Mouse (Mus musculus) lung, postnatal 36 days (tissue): ENCODE data around the gene Fut8.

ENCODE experiments used
- DNase-seq: peaks from one replicate; pipeline ENCODE4 v3.0.0; 2022; ENCODE audit warnings: mixed read lengths

Gene Fut8

DNA sequence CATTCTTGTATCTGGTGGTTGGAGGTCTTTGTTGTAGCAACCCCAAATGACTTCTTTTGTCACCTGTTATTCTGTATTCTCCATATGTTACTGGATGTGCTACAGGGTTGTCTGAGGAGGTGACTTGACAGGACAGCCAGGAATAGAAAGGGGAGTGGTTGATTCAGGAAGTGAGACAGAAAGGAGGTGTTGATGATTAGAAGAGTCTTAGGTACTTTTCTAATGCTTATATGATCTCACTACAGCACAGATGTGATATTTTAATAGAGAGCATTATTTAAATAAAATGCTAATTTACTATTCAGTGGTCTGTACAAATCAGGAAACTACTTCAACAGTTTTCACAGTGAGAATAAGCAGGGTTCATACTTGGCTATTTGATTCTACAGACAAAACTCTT lies 71.6 kb downstream of the Fut8 start:
- no peak for DNase-seq

DNA sequence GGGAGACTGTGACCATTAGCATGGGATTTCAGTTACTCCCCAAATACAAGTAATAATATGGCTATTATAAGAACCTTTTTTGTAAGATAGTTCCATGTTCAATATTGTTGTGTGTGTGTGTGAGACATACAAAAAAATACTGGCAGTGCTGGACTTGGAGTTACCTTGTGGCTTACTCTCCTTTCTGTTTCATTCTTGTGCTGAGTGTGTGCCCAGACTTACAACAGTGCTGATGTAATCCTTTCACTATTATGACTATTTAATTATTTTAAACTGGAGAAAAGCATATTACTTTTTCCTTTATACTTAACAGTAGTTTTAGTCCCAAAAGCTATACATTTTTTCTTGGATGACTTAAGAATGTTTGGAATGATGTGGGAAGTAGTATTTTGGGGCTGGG lies 75.6 kb downstream of the Fut8 start:
- no peak for DNase-seq

DNA sequence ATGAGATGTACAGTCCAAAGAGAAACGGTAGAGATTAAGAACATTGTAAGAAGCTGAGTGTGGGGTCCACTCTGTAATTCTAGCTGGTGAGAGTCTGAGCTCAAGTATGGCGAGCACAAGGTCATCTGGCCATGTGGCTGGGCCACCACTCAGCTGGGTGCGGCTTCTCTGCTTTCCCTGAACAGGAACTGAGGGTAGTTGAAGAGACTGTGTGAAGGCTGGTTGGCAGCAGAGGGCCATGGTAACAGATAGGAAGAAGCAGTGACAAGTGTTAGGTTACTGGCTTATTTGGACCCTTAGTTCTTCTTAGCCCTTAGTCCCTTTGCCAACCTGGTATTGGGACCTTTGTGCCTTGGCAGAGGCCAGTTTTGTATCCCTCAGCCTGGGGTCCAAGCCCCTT lies 86.2 kb downstream of the Fut8 start:
- DNase-seq: no peak

DNA sequence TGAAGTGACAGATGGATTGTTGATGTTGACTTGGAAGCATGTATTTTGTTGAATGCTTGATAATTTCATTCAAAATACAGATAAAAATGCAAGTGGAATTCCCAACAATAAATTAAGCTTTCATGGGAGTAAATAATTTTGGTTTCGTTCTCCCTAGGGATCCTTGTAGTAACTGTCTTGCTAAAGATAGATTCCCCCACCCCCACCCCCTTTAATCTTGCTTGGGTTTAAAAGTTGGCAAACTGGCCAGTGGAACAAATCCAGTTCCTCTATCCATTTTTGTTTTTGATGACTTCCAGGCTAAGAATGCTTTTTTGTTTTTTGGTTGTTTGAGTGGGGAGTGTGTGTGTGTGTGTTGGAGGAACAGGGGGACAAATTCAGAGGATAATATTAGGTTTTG lies 108.6 kb downstream of the Fut8 start:
- peak; percentile 17 for DNase-seq

- DNase-seq: no peak
Observed at GRCm38 (mm10) chr12:77349543-77349942, 111.6 kb downstream of the Fut8 start.

GRCm38 (mm10) chr12:77415720-77416119 lies 177.8 kb downstream of the Fut8 start:
- DNase-seq: no peak

- no peak for DNase-seq
Observed at GRCm38 (mm10) chr12:77421667-77422393, 183.9 kb downstream of the Fut8 start.

DNA sequence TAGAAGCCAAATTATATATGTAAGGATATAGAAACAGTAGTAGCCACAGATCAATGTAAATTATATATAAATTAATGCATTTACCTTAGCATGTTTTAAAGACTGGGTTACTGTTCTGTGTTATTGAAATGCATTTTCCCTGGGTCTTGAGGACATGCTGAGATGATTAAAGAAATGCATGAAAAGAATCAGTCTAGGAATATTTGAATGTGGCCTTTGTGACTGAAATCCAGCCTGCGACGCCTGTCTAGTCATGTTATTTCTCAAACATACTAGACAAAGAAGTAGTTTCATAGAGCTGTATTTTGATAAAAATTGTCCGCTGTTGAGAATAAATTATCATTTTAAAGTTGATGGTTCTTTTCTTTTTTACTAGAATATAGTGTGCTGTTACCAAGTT lies 188.2 kb downstream of the Fut8 start:
- DNase-seq: no peak

DNA sequence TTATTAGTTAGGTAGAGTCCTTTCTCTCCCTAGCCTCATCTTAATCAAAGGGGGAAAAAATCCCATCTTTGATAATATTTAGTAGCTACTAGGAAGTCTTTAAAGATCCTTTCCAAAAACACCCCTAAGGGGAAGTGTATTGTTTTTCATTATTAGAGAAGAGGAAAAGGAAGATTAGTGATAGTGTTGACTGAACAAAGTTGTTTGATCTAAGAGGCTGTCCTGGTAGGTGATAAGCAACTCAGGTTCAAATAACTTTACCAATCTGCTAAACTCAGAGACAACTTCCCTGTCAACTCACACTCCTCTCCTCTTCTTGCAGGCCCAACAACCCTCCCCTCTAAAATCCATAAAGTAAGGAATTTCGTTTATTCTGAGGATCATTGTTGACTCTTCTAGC lies 190.2 kb downstream of the Fut8 start:
- no peak for DNase-seq

DNA sequence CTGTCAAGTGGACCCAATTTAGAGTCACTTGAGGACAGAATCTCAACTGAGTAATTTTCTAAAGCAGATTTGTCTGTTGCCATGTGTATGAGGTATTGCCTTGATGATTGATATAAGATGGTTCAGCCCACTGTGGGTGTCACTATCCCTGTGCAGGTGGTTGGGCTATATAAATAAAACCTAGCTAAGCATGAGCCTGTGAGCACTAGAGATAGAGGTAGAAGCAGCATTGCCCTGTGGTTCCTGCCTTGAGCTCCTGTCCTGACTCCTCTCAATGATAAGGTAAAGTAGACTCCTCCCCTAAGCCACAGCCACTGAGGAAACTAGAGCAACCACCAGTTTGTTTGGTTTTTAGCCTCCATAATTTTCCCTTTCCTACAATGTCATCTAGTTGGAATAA lies 191.5 kb downstream of the Fut8 start:
- no peak for DNase-seq

- no peak for DNase-seq
Observed at GRCm38 (mm10) chr12:77436733-77437132, 198.8 kb downstream of the Fut8 start.

DNA sequence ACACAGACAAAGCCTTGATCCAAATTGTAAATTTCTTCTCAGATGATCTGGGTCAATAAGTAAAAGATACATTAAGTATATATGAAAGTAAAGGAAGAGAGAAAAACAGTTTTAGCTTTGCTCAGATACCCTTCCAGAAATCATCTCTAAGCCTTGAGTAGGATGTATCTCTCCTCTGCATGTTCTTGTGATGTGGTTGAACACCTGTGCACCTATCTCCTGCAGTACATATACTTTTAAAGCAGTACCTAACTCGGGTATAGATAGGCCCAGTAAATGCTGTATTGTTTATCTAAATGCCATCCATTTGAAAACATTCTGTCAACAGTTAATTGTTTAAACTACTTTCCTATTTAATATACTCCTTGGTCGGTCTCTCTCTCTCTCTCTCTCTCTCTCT lies 212.9 kb downstream of the Fut8 start:
- no peak for DNase-seq

GRCm38 (mm10) chr12:77466178-77466577 lies 228.3 kb downstream of the Fut8 start:
- no peak for DNase-seq

- no peak for DNase-seq
Observed at GRCm38 (mm10) chr12:77479931-77480330, 242.0 kb downstream of the Fut8 start.

DNA sequence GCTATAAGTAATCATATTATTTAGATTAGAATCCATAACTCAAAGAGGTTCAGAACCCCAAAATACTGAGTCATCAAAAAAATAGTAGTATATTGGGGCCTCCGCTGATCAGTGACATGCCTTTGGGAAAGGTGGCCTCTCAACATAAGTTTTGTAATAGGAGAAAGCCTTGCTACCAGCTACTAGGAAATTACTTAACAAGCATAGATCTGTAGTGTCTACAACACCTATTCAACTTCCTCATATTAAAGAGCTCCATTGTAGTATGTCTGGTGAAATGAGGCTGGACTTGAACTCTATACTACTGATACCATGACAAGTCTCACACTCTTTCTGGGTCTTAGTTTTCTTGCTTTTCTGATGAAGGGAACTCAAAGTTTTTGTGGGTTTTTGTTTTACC lies 243.2 kb downstream of the Fut8 start:
- no peak for DNase-seq

- DNase-seq: no peak
Observed at GRCm38 (mm10) chr12:77481799-77482198, 243.9 kb downstream of the Fut8 start.

DNA sequence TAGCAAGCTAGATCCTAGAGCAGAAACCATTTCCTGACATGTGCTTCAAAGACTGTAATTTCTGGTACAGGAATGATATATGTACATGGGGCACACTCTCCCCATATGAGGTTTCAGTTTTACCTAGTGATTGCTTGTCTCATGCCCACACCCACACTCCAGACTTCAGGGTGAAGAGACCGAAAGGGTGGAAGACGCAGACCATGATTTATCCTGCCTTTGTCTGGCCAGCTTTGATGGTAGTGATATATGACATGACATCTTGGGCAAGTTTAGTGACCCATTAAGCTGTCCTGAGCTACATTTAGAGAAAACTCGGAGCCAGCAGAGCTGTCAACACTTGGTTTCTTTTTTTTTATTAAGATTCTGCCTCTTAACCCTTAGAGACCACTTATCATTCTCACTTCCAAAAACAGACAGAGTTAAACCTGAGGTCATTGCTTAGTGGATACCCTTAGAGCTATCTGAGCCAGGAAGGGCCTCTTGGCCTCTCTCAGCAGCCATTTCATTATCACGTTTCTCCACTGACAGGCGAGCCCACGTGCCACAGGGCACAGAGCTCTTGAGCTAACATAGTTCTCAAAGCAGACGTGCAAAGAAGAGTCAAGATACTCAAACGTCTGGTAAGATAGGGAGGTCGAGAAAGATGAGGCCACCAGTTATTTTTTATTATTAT lies 245.4 kb downstream of the Fut8 start:
- DNase-seq: no peak

- no peak for DNase-seq
Observed at GRCm38 (mm10) chr12:77484761-77485160, 246.8 kb downstream of the Fut8 start.

DNA sequence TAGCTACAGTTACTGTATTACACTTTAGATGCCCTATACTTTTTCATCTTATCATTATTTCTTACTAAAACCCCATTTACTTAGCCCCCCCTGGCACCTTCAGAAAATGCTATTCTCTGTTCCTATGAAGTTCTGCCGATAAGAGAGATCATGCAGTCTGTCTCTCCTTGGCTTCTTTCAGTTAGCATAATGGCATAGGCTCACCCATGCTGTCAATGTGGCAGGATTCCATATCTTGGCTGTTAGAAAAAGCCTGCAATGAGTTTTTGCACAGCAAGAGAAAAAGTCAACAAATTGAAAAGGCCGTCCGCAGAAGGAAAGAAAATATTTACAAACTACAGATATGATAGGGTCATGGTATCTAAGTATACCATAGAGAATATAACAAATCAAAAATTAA lies 253.6 kb downstream of the Fut8 start:
- DNase-seq: no peak

DNA sequence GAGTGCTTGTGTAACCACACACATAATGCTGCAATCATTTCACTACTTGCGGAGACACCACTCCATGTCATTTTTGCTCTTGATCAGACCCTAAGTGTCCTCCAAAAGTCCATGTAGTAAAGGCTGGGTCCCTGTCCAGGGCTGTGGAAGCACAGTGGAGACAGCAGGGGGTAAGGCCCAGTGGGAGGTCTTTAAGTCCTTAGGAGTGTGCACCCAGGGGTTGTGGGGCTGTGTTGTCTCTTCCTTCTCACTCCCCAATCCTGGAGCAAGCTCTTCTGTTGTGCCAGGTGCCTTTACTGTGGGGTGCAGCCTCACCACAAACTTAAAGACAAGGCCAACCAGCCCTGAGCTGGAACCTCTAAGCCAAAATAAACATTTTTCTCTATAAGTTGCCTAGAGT lies 257.9 kb downstream of the Fut8 start:
- DNase-seq: no peak

- DNase-seq: no peak
Observed at GRCm38 (mm10) chr12:77498153-77498552, 260.2 kb downstream of the Fut8 start.

- DNase-seq: no peak
Observed at GRCm38 (mm10) chr12:77500439-77501055, 262.6 kb downstream of the Fut8 start.

GRCm38 (mm10) chr12:77501466-77502240 lies 263.7 kb downstream of the Fut8 start:
- DNase-seq: no peak

DNA sequence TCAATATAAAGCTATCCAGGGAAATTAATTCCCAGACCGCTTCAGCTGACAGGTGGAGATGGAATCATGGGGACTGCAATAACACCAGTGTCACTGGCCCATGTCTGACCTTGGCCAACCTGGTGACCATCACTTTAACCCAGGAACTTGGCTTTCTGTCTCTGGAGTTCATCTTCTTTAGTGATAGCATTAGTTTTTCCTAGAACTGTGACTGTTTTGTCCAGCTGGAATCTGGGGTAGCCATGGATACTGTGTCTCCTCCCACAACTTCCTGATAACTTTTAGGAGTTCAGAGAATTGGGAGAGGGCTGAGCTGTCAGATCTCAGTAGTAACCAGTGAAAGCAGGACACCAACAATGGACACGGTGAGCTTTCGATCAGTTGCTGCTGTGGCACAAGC lies 264.3 kb downstream of the Fut8 start:
- DNase-seq: no peak
